Mouse (Mus musculus) liver, adult 2 months (tissue): ENCODE results near the gene Lbhd2.

Experiments
- CTCF ChIP-seq: fragments of 200-500 bp; IDR thresholded peaks from 2 replicates; pipeline ENCODE4 v1.5.1; 2011; ENCODE audit warnings: low read depth, low read length, control low read depth
- POLR2A ChIP-seq: fragments of 200-500 bp; IDR thresholded peaks from 2 replicates; pipeline ENCODE4 v1.6.1; 2011; ENCODE audit warnings: low read length, control low read depth; ENCODE audit not compliant: insufficient read depth; ENCODE audit errors: extremely low read depth

- TF ChIP-seq CTCF, result no peak
- no peak for TF ChIP-seq POLR2A
These were observed 29.6 kb downstream of the Lbhd2 start for GRCm38 (mm10) chr12:111436170-111436569.
